Mouse (Mus musculus): Measurements from ENCODE around the gene Khnyn. TPM values are rescaled to one million over a fixed set of nuclear protein-coding genes. Genes with fewer than 3 reads are reported as not detected.
A peak's percentile ranks its signal among the peaks of the same experiment; 100 is the strongest.

The Khnyn gene
- polyA plus RNA-seq, 1 experiment, result 30.3 TPM

DNA sequence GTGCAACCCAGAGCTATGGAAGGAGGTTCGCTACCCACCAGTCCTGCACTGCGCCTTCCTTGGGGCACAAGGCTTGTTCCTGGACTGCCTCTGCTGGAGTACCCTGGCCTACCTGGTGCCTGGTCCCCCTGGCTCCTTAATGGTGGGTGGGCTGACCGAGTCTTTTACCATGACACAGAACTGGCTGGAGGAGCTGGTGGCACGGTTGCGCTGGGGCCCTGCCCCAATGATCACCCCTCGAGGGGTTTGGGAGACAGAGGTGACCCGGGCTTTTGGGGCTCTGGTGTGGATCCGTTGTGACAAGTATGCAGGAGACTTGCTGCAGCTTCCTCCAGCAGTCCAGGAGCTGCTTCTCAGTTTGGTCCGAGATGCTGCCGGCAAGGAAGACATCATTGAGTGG lies 21.8 kb upstream of the Khnyn start:
- Histone ChIP-seq H3K27me3 (ENCODE audit: control insufficient read depth, insufficient read depth, low read length) (no peaks in the 10 kb centered on the region), H3K36me3 (ENCODE audit: control insufficient read depth, insufficient read depth, low read length) (no peaks in the 10 kb centered on the region), H3K4me3 (ENCODE audit: extremely low read depth, insufficient read depth, insufficient read length) (no peak overlapping the region), H3K27ac (ENCODE audit: insufficient read depth, low read length) (no peak overlapping the region), H3K4me1 (ENCODE audit: control insufficient read depth, insufficient read depth, insufficient read length) (no peaks in the 10 kb centered on the region)
- TF ChIP-seq POLR2A (IDR thresholded peaks at IDR 0.05; ENCODE audit: low read depth, low read length), result no peak
- no peak for TF ChIP-seq CTCF (IDR thresholded peaks at IDR 0.05; ENCODE audit: extremely low read depth, insufficient read depth, insufficient read length, insufficient replicate concordance)
- DNase-seq (ENCODE audit: low read depth in 1 of 2, low spot score in 2 of 2), result no peak
- 91% methylated on average over 10 of the region's 10 CpGs for WGBS

GRCm38 (mm10) chr14:55863773-55864172 lies 21.0 kb upstream of the Khnyn start:
- DNase-seq (ENCODE audit: low read depth in 1 of 2, low spot score in 2 of 2), result peak in 1 of 2 experiments; percentile 64
- WGBS, result 36% methylated on average over 7 of the region's 7 CpGs
- Histone ChIP-seq H3K27ac (ENCODE audit: insufficient read depth, low read length) (no peak overlapping the region), H3K27me3 (ENCODE audit: control insufficient read depth, insufficient read depth, low read length) (no peaks in the 10 kb centered on the region), H3K4me1 (ENCODE audit: control insufficient read depth, insufficient read depth, insufficient read length) (no peaks in the 10 kb centered on the region), H3K36me3 (ENCODE audit: control insufficient read depth, insufficient read depth, low read length) (no peaks in the 10 kb centered on the region), H3K4me3 (ENCODE audit: extremely low read depth, insufficient read depth, insufficient read length) (no peak overlapping the region)
- TF ChIP-seq POLR2A (IDR thresholded peaks at IDR 0.05; ENCODE audit: low read depth, low read length) (no peak), CTCF (IDR thresholded peaks at IDR 0.05; ENCODE audit: extremely low read depth, insufficient read depth, insufficient read length, insufficient replicate concordance) (peak; percentile 80; the same call in 1 of the 2 replicates)

DNA sequence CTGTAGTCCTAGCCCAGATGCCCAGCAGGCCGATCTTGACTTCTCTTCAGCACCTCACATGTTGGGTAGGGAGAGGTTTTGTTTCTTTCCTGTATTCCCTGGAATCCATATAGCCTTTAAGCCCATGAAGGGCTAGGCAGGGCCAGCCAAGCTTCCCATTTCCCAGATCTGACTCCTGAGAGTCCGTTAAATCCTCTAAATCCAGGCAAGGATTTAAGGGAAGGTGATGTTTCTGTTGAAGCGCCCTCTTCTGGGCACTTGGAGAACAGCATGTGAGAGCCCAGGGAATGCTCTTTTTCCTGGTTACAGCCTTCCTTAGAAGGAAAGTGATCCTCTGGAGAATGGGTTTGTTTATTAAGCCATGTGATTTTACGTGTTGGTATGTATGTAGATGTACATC lies 17.8 kb upstream of the Khnyn start:
- H3K36me3 ChIP-seq (ENCODE audit: control insufficient read depth, insufficient read depth, low read length), result no peaks in the 10 kb centered on the region
- TF ChIP-seq POLR2A (IDR thresholded peaks at IDR 0.05; ENCODE audit: low read depth, low read length) (no peak), CTCF (IDR thresholded peaks at IDR 0.05; ENCODE audit: extremely low read depth, insufficient read depth, insufficient read length, insufficient replicate concordance) (peak; percentile 37; the same call in 1 of the 2 replicates)
- no peak for DNase-seq (ENCODE audit: low read depth in 1 of 2, low spot score in 2 of 2)
- H3K4me3 ChIP-seq (ENCODE audit: extremely low read depth, insufficient read depth, insufficient read length), result no peak overlapping the region
- 45% methylated on average over 4 of the region's 4 CpGs for WGBS
- no peak overlapping the region for H3K27ac ChIP-seq (ENCODE audit: insufficient read depth, low read length)
- H3K27me3 ChIP-seq (ENCODE audit: control insufficient read depth, insufficient read depth, low read length), result no peaks in the 10 kb centered on the region
- H3K4me1 ChIP-seq (ENCODE audit: control insufficient read depth, insufficient read depth, insufficient read length), result no peaks in the 10 kb centered on the region

DNA sequence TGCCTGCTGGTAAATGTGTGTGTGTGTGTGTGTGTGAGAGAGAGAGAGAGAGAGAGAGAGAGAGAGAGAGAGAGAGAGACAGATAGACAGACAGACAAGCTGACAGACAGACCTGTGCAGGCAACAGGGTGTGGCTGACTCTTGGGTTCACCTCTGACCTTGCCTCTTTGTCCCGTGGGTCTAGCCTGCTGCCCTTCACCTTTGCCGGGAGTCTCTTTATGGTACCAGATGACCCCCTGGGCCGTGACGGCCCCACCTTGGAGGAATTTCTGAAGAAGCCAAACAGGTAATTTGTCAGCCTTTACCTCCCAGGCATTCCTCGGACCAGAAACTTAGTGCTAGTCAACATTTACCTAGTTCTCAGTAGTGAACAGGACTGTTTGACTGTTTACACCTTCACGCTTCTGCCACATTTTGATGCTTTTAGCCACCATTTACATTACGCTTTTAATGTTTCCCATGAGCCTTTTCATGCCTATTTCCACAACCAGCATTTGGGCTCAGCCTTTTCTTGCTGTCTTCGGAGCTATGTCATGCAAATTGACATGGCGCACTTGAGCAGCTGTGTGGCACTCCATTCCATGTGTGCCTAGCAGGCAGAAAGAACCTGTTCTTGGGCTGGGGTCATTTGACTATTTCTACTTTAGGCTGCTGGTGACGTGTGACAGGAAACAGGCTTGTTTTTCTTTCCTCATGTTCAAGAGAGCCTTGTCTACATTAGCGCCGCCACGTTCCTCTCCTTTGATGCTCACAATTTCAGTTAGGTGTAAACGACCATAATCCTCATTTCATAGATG lies 16.3 kb upstream of the Khnyn start:
- TF ChIP-seq POLR2A (IDR thresholded peaks at IDR 0.05; ENCODE audit: low read depth, low read length) (no peak), CTCF (IDR thresholded peaks at IDR 0.05; ENCODE audit: extremely low read depth, insufficient read depth, insufficient read length, insufficient replicate concordance) (no peak)
- DNase-seq (ENCODE audit: low read depth in 1 of 2, low spot score in 2 of 2), result no peak
- no peaks in the 10 kb centered on the region for H3K27me3 ChIP-seq (ENCODE audit: control insufficient read depth, insufficient read depth, low read length)
- no peaks in the 10 kb centered on the region for H3K36me3 ChIP-seq (ENCODE audit: control insufficient read depth, insufficient read depth, low read length)
- 92% methylated on average over 14 of the region's 14 CpGs for WGBS
- H3K27ac ChIP-seq (ENCODE audit: insufficient read depth, low read length), result no peak overlapping the region
- no peaks in the 10 kb centered on the region for H3K4me1 ChIP-seq (ENCODE audit: control insufficient read depth, insufficient read depth, insufficient read length)
- H3K4me3 ChIP-seq (ENCODE audit: extremely low read depth, insufficient read depth, insufficient read length), result no peak overlapping the region

- Histone ChIP-seq H3K27ac (ENCODE audit: insufficient read depth, low read length) (no peak overlapping the region), H3K36me3 (ENCODE audit: control insufficient read depth, insufficient read depth, low read length) (no peaks in the 10 kb centered on the region), H3K4me1 (ENCODE audit: control insufficient read depth, insufficient read depth, insufficient read length) (no peaks in the 10 kb centered on the region), H3K4me3 (ENCODE audit: extremely low read depth, insufficient read depth, insufficient read length) (no peak overlapping the region), H3K27me3 (ENCODE audit: control insufficient read depth, insufficient read depth, low read length) (no peaks in the 10 kb centered on the region)
- TF ChIP-seq POLR2A (IDR thresholded peaks at IDR 0.05; ENCODE audit: low read depth, low read length) (no peak), CTCF (IDR thresholded peaks at IDR 0.05; ENCODE audit: extremely low read depth, insufficient read depth, insufficient read length, insufficient replicate concordance) (no peak)
- WGBS, result 93% methylated on average over 6 of the region's 6 CpGs
- DNase-seq (ENCODE audit: low read depth in 1 of 2, low spot score in 2 of 2), result no peak
Observed at GRCm38 (mm10) chr14:55869538-55869937, 15.2 kb upstream of the Khnyn start.

DNA sequence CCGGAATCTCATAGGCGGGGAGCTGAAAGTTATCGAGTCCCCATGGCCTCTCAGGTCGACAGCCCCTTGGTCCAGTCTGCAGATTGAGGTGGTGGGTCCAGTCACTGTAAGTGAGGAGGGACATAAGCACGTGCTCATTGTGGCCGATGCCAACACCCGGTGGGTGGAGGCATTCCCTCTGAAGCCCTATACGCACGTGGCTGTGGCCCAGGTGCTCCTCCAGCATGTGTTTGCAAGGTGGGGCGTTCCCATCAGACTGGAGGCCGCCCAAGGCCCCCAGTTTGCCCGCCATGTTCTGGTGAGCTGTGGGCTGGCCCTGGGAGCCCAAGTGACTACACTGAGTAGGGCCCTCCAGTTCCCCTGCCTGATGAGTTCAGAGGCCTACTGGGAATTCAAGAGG lies 12.7 kb upstream of the Khnyn start:
- Histone ChIP-seq H3K4me3 (ENCODE audit: extremely low read depth, insufficient read depth, insufficient read length) (no peak overlapping the region), H3K4me1 (ENCODE audit: control insufficient read depth, insufficient read depth, insufficient read length) (no peaks in the 10 kb centered on the region), H3K27ac (ENCODE audit: insufficient read depth, low read length) (no peak overlapping the region), H3K27me3 (ENCODE audit: control insufficient read depth, insufficient read depth, low read length) (no peaks in the 10 kb centered on the region), H3K36me3 (ENCODE audit: control insufficient read depth, insufficient read depth, low read length) (no peaks in the 10 kb centered on the region)
- no peak for DNase-seq (ENCODE audit: low read depth in 1 of 2, low spot score in 2 of 2)
- no peak for TF ChIP-seq CTCF (IDR thresholded peaks at IDR 0.05; ENCODE audit: extremely low read depth, insufficient read depth, insufficient read length, insufficient replicate concordance)
- TF ChIP-seq POLR2A (IDR thresholded peaks at IDR 0.05; ENCODE audit: low read depth, low read length), result no peak
- WGBS, result 94% methylated on average over 12 of the region's 12 CpGs

DNA sequence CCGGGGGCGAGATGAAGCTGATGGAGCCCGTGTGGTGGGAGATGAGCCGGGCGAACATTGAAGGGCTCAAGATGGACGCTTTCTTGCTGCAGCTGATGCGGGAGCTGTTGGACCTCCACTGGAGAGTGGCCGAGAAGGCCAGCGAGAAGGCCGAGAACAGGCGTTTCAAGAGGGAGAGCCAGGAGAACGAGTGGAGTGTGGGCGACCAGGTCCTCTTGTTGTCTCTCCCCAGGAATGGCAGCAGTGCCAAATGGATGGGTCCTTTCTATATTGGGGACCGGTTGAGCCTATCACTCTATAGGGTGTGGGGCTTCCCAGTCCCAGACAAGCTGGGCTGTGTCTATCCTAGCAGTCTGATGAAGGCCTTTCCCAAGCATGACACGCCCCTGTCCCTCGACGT lies 12.2 kb upstream of the Khnyn start:
- no peak for DNase-seq (ENCODE audit: low read depth in 1 of 2, low spot score in 2 of 2)
- WGBS, result 89% methylated on average over 17 of the region's 17 CpGs
- no peaks in the 10 kb centered on the region for H3K36me3 ChIP-seq (ENCODE audit: control insufficient read depth, insufficient read depth, low read length)
- no peaks in the 10 kb centered on the region for H3K4me1 ChIP-seq (ENCODE audit: control insufficient read depth, insufficient read depth, insufficient read length)
- no peak overlapping the region for H3K27ac ChIP-seq (ENCODE audit: insufficient read depth, low read length)
- TF ChIP-seq POLR2A (IDR thresholded peaks at IDR 0.05; ENCODE audit: low read depth, low read length) (no peak), CTCF (IDR thresholded peaks at IDR 0.05; ENCODE audit: extremely low read depth, insufficient read depth, insufficient read length, insufficient replicate concordance) (no peak)
- no peaks in the 10 kb centered on the region for H3K27me3 ChIP-seq (ENCODE audit: control insufficient read depth, insufficient read depth, low read length)
- H3K4me3 ChIP-seq (ENCODE audit: extremely low read depth, insufficient read depth, insufficient read length), result no peak overlapping the region
